Mouse (Mus musculus): ENCODE measurements at regions not wholly inside any gene's neighbourhood (a gene's known extent, or its start where the extent isn't known, plus 50 kb on each side); places are given as distances from the start of the nearest gene placed in this dataset.
"Not testable (repeated sequence)": the region's sequence is repeated elsewhere in the genome, so short reads cannot be mapped to it uniquely, and the experiment has no call there.

DNA sequence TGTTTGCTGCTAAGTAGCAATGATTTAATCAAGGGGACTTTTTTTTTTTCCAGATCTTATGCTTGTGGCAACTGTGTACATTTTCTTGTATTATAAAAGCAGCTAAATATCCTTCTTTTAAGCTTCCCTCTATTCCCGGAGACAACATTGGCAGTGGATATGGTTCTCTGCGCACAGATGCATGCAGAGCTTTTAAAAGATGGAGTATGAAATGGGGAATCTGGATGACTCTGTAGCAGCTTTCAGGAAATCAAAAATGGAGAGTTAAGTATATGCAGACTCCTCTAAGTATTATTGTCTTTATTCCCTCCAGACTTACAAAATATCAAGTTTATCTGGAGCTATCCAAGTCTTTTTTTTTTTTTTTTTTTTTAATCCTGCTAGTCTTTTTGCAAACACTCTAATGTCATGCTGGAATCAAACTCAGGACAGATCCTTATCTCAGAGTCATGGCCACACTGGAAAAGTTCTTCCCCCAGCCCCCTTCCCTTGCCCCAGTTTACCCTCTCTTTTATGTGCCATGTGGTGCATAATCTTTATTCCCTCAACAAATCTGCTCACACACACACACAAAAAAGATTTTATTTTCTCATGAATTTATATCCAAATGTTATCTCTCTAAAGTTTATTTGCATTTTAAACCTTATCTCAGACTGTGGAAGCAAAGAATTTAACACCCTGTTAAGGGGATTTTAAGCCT lies 1080.3 kb upstream of the Cdh6 start:
- no peak for DNase-seq (ENCODE audit: inconsistent ontology term)

DNA sequence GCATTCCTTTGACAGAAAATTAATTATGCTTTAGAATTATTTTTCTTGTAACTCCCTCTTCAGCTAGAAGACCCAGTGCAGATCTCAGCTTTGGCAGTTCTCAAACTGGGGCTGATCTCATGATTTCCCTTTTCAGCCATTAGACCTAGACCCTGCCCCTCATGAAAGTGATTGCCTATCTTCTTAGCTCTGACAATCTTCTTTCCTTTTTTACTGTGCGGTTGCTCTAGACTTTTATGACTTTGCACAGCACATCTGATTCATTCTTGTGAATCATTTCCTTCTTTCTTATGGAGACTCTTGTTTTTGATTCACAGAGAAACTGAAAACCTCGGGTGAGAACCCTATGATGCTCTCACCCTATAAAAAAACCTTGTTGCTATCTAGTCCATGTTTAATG lies 1078.3 kb upstream of the Cdh6 start:
- DNase-seq (ENCODE audit: inconsistent ontology term): no peak

DNA sequence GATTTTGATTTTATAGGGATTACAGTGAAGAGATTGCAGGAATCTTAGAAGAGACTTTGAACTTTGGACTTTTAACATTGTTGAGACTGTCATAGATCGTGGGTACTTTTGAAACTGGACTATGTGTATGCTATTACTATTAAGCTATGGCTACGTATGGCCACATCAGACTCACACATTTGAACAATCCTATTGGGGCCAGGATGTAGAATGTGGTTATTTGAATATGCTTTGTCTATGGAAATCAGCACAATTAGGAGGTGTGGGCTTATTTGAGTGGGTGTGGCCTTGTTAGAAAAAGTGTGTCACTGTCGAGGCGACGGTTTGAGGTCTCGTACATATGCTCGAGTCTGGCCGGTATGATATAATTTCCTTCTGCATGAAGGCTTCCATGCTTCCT lies 1041.8 kb upstream of the Cdh6 start:
- no peak for DNase-seq (ENCODE audit: inconsistent ontology term)

DNA sequence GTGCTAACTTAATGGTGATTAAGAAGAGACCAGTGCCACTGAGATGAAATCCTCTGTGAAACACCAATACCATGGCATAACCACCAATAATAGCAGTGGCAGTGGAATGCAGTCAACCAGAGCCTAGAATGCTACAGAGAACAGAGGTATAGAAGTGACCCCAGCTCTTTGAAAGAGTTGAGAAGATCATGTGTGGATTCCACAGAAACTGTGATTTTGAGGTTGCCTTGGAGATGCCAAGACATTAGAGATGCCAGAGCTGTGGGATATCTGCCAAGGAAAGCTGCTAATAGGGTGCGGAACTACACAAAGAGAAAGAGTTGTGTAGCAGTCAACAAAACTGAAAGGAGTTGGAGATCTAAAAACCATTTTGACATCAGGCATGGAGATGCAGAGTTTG lies 1041.3 kb upstream of the Cdh6 start:
- DNase-seq (ENCODE audit: inconsistent ontology term): peak; percentile 34

DNA sequence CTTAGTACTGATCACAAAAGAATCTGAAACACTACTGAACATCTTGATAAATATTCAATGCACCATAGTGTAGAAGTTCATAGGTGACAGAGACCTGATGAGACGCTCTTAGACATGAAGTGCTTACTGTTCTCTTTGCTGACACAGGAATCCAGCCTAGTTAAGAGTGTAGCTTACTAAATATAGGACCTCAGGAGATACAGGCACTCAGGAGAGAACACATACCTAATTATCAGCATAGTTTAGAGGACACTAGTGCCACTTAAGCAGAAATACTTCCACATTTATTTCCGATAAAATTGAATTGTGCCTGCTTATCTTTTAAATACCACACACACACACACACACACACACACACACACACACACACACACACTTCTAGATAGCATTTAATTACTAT lies 1004.0 kb upstream of the Cdh6 start:
- no peak for DNase-seq (ENCODE audit: inconsistent ontology term)

DNA sequence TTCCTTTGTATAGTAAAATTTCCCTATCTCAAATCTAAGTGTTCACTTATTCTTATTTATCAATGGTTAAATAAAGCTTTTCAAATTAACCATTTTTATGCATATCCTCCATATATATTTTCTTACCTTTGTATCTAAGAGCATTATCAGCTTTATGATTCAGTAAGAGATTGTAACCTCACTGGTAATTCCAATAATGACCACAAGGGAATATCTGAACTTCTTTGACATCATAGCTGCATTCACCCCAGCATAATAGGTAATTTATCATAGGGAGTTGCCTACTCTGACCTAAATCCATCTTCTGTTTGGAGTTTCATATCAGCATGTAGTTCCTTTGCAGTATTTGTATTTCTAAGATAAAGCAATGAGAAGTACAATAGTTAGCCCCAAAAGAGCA lies 963.9 kb upstream of the Cdh6 start:
- DNase-seq (ENCODE audit: inconsistent ontology term): no peak

DNA sequence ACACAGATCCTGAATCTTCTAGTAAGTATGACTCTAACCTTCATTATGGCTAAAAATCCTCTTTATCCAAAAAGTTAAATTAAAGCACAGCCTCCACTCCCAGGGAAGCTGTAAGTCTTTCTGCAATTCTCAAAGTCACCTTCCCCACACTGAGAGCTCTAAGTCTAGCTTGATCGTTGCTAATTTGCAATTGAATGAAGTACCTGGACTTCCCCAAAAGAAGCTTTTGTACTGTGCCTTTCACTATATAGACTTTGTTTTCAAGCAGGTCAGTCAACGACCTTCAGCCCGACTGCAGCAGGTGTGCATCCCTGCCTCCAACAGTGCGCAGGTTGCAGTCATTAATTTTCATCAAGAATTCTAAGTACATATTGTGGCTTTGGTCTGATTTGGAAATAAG lies 950.4 kb upstream of the Cdh6 start:
- DNase-seq (ENCODE audit: inconsistent ontology term): no peak

DNA sequence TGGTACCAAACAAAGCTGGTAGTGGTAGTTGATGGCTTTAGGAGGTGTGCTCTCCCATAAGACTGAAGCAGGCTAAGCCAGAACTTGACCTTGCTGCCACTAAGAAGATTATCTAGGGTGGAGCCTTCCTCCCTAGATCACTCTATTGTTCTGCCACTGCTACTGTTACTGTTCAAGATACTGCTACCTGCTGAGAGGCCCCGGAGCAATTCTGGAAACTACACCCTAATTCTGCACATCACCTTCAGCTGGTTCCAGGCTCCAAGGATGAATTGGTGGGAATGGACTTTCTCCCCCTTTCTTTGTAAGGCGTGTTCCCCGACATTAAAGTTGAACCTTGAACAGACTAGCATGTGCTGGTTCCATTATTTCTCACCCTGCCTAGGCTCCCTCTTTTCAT lies 944.8 kb upstream of the Cdh6 start:
- DNase-seq (ENCODE audit: inconsistent ontology term): not testable (repeated sequence)

DNA sequence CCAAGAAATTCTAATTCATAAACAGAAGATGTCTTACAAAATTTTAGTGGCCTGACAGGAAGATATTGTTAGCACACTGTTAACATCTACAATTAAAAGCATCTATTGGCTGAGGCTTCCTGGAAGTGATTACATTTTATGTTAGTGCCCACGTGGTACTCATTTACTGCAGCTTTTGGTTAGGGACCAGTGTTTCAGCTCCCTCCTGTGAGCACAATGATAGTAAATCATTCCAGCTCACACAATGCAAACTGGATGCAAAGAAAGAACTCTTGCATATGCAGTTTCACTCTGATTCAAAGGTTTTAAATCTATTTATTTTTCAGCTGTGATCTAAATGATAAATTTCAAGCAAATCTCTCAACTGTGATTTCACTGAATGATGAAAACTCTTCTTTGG lies 928.3 kb upstream of the Cdh6 start:
- DNase-seq (ENCODE audit: inconsistent ontology term): no peak

DNA sequence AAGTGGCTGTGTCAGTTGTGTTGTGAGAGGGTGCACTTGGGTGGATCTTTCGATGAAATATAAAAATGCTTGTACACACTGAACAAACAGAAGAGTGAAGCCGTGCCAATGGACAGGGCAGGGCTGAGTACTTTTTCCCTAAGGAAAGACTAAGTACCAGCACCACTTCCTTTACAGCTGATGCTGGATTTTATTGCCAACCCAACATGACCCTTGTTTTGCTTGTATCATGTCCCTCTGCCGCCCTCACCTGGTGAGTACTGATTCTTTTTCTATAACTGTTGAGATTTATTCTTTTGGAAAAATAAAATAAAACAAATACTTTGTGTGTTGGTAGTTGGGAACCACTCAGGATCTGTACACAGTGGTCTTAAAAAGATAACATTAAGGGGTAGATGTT lies 878.4 kb upstream of the Cdh6 start:
- peak; percentile 17 for DNase-seq (ENCODE audit: inconsistent ontology term)

All from Muller cell, postnatal 12 days (primary cell).